Mouse (Mus musculus) stomach, postnatal 0 days (tissue): ENCODE data around the gene Gpc3.

ENCODE experiments used
- CTCF ChIP-seq: IDR thresholded peaks from 2 replicates; pipeline ENCODE4 v1.5.1; 2016; ENCODE audit warnings: antibody characterized with exemption, low read depth, mild to moderate bottlenecking, moderate library complexity
- EP300 ChIP-seq: optimal IDR thresholded peaks from 2 replicates; pipeline ENCODE3; 2016; ENCODE audit warnings: antibody characterized with exemption

DNA sequence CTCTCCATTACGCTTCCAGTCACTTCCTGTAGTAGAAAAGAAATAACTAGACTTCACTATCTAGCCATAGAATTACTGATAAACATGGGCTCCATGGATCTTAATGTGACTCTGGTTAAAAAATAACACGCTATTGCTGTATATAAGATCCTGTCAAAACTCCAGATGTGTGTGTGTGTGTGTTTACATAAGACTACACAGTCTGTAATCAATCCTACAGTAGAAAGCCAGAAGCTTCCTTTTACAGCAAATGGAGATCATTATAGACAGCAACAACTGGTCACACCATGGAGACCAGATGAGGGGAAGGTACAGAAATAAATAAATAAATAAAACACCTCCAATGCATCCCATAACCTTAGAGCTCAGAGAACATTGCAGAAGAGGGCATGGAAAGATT is 81.6 kb downstream of the Gpc3 start:
- no peak for TF ChIP-seq CTCF
- TF ChIP-seq EP300: no peak
